Mouse (Mus musculus) small intestine, adult 2 months (tissue): ENCODE measurements around the gene Krt83.

Source experiments
- CTCF ChIP-seq: fragments of 200-500 bp; IDR thresholded peaks from 2 replicates; pipeline ENCODE4 v1.5.1; 2012; ENCODE audit warnings: low read depth, mild to moderate bottlenecking, control low read depth, inconsistent platforms, low read length, moderate library complexity, mixed read lengths; ENCODE audit not compliant: insufficient replicate concordance, insufficient read length; ENCODE audit errors: extremely low read depth
- POLR2A ChIP-seq: fragments of 200-500 bp; IDR thresholded peaks from 2 replicates; pipeline ENCODE4 v1.6.1; 2012; ENCODE audit warnings: low read depth, mild to moderate bottlenecking, control low read depth, inconsistent platforms, low read length, moderate library complexity

DNA sequence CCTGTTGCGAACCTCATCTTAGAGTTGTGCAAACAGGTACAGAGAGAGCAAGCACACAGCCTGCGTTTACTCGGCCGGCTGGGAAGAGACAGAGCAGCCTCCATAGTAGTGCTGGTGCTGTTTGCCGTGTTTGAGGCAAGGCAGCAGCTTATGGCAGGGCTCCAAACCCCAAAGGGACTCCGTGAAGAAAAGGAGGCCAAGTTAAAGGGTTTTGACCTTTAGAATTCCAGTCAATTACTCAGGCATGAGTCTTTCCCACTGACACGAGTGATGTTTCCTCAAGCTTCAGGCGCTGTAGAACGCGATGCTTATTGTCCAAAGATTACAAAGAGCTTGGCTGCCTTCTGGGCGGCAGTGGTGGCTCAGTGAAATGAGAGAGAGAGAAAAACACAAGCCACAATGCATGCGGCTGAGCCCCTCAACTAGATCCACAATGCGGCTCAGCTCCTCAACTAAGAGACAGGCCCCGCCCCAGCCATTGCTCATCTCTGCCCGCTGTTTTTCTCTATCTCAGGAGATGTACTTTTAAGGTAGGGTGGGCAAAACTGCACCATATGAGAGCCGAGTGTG, 32.9 kb downstream of the Krt83 start:
- TF ChIP-seq POLR2A (no peak), CTCF (no peak)
